Mouse (Mus musculus): ENCODE results near the gene Gorasp2. TPM values are rescaled to one million over a fixed set of nuclear protein-coding genes. Genes with fewer than 3 reads are reported as not detected.

The Gorasp2 gene
- 92.3 TPM for polyA plus RNA-seq (2014; fragmentation: Illumina TruSeq; extraction: RNeasy Lipid Tissue Mini Kit (QIAGEN cat#74804))

DNA sequence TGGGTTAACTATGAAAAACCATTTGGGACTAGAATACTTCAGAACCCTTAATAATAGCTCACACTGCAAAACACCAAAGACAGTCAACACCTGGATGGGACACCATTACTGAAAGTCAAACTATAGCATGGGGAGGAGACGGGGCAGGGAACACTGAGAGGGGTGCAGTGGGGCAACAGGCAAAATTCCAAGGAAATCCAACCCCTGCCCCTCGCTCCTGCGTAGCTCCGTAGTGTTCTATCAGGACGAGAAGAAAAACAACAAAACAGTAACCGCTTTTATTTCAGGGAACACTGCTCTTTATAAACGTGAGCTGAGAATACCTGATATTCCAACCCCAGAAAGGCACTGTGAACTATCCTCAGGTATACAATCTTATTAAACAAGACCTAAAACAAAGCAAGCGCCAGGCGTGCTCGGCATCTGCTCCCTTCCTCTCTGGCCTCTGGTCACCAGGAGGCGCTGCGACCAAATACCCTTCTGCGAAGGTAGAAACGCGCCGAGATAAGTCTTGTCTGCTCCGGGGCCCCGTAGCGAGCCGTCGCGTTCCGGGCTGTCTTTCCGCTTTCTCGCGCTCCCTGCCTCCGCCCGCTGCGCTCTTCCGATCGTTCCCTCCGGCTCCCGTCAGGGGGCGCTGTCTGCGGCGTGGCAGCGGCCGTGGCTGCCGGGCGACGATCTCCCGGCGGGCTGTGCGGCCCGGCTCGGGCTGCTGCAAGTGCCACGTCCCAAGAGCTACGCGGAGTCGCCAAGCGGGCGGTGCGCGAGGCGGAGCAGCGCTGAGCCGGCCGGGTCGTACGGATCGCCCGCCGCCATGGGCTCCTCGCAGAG is at the start of gene Gorasp2:
Gene Gorasp2, plus strand, starts transcription at position 690 of the 828 bp plus-strand sequence.

DNA sequence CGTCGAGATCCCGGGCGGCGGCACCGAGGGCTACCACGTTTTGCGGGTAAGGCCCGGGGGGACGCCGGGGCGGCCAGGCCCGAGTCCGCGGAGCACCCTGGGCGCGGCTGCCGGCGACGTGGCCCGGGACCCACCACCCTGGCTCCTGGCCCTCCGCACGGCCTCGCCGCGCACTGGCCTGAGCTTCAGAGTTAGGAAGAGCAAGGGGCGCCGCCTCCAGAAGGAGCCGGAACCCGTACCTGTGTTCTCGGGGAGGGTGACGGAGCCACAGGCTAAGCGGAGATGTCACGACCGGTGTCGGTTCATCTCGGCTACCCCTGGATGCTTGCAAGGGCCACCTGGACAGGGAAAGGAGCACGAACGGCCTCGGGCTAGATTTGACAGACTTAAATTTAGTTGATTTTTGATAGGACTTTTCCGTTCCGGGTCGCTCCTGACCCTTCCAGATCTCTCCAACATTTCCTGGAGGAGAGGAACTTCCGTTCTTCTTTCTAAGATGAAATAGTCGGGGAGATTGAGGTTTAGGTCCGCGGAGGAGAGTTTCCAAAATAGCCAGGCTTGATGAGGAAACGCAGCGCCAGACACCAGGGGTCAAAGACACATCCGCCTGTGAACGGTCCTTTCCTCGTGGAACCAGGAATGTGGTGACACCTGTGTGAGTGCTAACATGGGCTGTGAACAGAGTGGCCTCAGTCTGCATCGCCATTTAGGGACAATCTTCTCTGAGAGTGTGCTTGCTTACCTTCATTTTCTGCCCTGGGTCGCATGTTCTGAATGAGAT is 529 bp downstream of the Gorasp2 start, which contains the start of gene Gm26558:
Gene Gm26558, minus strand, starts transcription at position 394 of the 781 bp plus-strand sequence.

Other genes with a start within 250 kb of the Gorasp2 start
- not detected for gene Sp5, start 186.7 kb upstream of the Gorasp2 start, polyA plus RNA-seq (2014; fragmentation: Illumina TruSeq; extraction: RNeasy Lipid Tissue Mini Kit (QIAGEN cat#74804))
- 6.5 TPM for gene Erich2, start 152.8 kb upstream of the Gorasp2 start, polyA plus RNA-seq (2014; fragmentation: Illumina TruSeq; extraction: RNeasy Lipid Tissue Mini Kit (QIAGEN cat#74804))
- gene Gad1, start 108.5 kb upstream of the Gorasp2 start, polyA plus RNA-seq (2014; fragmentation: Illumina TruSeq; extraction: RNeasy Lipid Tissue Mini Kit (QIAGEN cat#74804)) = not detected
- gene Gm26558, start 532 bp downstream of the Gorasp2 start, polyA plus RNA-seq (2014; fragmentation: Illumina TruSeq; extraction: RNeasy Lipid Tissue Mini Kit (QIAGEN cat#74804)) = not detected
- 123 TPM for gene Tlk1, start 164.2 kb downstream of the Gorasp2 start, polyA plus RNA-seq (2014; fragmentation: Illumina TruSeq; extraction: RNeasy Lipid Tissue Mini Kit (QIAGEN cat#74804))

Data from ovary, adult 10 weeks (tissue).